Mouse (Mus musculus): ENCODE measurements around the gene Gh.

GRCm38 (mm10) chr11:106338870-106339269 lies 37.2 kb upstream of the Gh start:
- TF ChIP-seq CTCF (IDR thresholded peaks at IDR 0.05; ENCODE audit: low read depth) (no peak), EP300 (optimal IDR thresholded peaks at IDR 0.05) (no peak)

Data from stomach, postnatal 0 days (tissue).